Mouse (Mus musculus) testis, adult 2 months (tissue): ENCODE results near the gene Higd1a. TPM values are rescaled to one million over a fixed set of nuclear protein-coding genes. Genes with fewer than 3 reads are reported as not detected.

ENCODE experiments used
- H3K27ac ChIP-seq: fragments of 200-500 bp; 2 replicates; pipeline ENCODE4 v1.5.1; 2012; ENCODE audit warnings: low read depth, low read length; ENCODE audit not compliant: control insufficient read depth, insufficient read depth
- H3K27me3 ChIP-seq: fragments of 200-500 bp; 2 replicates; pipeline ENCODE4 v1.6.1; 2012; ENCODE audit warnings: mild to moderate bottlenecking, low read length, moderate library complexity; ENCODE audit not compliant: control insufficient read depth, insufficient read depth
- H3K36me3 ChIP-seq: fragments of 200-500 bp; 2 replicates; pipeline ENCODE4 v1.6.1; 2012; ENCODE audit warnings: mild to moderate bottlenecking, low read length; ENCODE audit not compliant: control insufficient read depth, insufficient read depth
- H3K4me1 ChIP-seq: fragments of 200-500 bp; 2 replicates; pipeline ENCODE4 v1.6.1; 2012; ENCODE audit warnings: low read length; ENCODE audit not compliant: control insufficient read depth, insufficient read depth
- H3K4me3 ChIP-seq: fragments of 200-500 bp; 2 replicates; pipeline ENCODE4 v1.5.1; 2012; ENCODE audit warnings: low read depth, mild to moderate bottlenecking, low read length, moderate library complexity, mixed read lengths; ENCODE audit not compliant: control insufficient read depth
- CTCF ChIP-seq: fragments of 200-500 bp; IDR thresholded peaks from 2 replicates; pipeline ENCODE4 v1.5.1; 2012; ENCODE audit warnings: low read depth, mild to moderate bottlenecking, inconsistent platforms, low read length, moderate library complexity; ENCODE audit not compliant: control insufficient read depth, insufficient read depth, insufficient replicate concordance
- POLR2A ChIP-seq: fragments of 200-500 bp; IDR thresholded peaks from 2 replicates; pipeline ENCODE4 v1.6.1; 2012; ENCODE audit warnings: low read depth, mild to moderate bottlenecking, inconsistent platforms, low read length, moderate library complexity; ENCODE audit not compliant: control insufficient read depth
- polyA plus RNA-seq: library from polyadenylated mRNA; depleted of rRNA; stranded (reverse); fragments of >200 nt; gene quantifications from 2 replicates; pipeline ENCODE4 v1.2.3, GENCODE M21; 2012; rRNA removed

Gene Higd1a
- polyA plus RNA-seq, 1 experiment: 43.9 TPM

DNA sequence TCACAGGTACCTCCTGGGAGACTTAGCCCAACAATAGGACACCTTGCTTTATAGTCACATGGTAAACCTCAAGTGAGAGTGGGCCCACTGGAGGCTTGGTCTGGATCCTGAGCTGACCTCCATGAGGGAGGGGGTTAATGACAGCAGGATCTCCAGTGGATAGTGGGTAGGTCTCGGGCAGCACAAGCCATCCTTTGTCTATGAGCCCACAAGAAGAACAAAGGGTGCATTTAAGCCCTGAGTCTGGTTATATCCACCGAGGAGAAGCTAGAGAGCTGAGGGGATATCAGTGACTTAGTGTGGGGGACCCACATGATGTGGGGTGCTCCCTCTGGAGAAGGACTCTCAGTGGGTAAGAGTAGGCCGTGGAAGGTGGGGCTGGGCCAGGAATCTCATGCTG, 49.7 kb downstream of the Higd1a start:
- Histone ChIP-seq H3K27ac (no peak overlapping the region), H3K4me3 (no peak overlapping the region), H3K27me3 (no peaks in the 10 kb centered on the region), H3K36me3 (no peaks in the 10 kb centered on the region), H3K4me1 (no peaks in the 10 kb centered on the region)
- TF ChIP-seq POLR2A (no peak), CTCF (no peak)

- H3K27ac ChIP-seq: no peak overlapping the region
- H3K4me1 ChIP-seq: no peaks in the 10 kb centered on the region; the same call in 1 of the 2 replicates
- no peak for TF ChIP-seq POLR2A
- H3K27me3 ChIP-seq: no peaks in the 10 kb centered on the region
- H3K4me3 ChIP-seq: no peak overlapping the region
- H3K36me3 ChIP-seq: no peaks in the 10 kb centered on the region
These were observed 50.2 kb downstream of the Higd1a start for GRCm38 (mm10) chr9:121807947-121808346.

GRCm38 (mm10) chr9:121807546-121807945, 50.6 kb downstream of the Higd1a start:
- Histone ChIP-seq H3K27me3 (no peaks in the 10 kb centered on the region), H3K36me3 (no peaks in the 10 kb centered on the region), H3K27ac (no peak overlapping the region), H3K4me3 (no peak overlapping the region), H3K4me1 (no peaks in the 10 kb centered on the region; the same call in 1 of the 2 replicates)
- no peak for TF ChIP-seq POLR2A
- TF ChIP-seq CTCF: no peak

DNA sequence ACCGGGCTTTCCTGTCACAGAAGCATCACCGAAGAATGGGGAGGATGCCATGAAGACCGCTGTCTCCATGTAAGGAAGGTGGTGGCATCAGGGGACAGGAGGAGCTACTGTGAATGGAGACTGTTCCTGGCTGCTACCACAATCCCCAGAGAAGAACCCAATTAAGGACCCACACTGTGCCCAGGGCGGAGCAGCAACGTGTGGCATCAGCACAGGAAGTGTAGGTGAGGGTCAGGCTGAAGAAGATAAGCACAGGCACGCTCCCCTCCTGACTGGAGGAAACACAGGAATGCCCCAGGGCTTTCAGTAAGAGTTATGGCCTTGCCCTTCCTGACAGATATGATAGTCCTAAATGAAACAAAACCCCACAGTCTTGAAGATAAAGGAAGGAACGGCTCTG, 55.4 kb downstream of the Higd1a start:
- TF ChIP-seq POLR2A: no peak
- no peak for TF ChIP-seq CTCF
- Histone ChIP-seq H3K27ac (no peak overlapping the region), H3K27me3 (no peaks in the 10 kb centered on the region), H3K4me1 (peaks cover 2% of the 10 kb centered on the region; the same call in 1 of the 2 replicates), H3K4me3 (no peak overlapping the region), H3K36me3 (no peaks in the 10 kb centered on the region; the same call in none of the 2 replicates)

DNA sequence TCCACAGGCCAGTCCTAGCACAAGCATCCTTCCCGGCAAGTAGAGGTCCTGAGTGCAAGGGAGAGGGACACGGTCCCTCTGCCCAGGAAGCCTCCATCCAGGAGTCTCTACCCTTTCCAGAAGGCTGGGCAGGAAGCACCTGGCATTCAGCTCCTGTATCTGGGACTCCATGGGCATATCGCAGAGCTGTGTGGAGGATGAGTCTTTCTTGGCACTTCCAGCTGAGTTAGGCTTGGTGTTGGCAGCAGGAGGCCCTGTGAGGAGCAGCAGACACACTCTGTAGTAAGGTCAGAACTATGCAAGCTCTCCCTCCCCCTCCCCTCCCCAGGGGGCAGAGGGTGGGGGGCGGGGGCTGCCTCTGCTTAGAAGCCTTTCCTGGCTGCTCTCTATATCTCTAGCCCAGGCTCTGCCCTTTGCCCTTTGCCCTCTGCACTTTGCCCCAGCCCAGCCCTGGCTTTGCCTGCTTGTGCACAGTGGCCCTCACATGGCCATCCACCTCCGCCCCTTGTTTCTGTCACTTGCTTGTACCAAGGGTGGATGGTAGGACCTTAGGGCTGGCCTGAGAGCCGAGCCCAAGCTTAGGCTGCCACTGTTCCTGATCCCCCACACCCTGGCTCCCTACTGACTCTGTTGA, 59.2 kb downstream of the Higd1a start:
- TF ChIP-seq POLR2A (no peak), CTCF (no peak)
- H3K36me3 ChIP-seq: no peaks in the 10 kb centered on the region; the same call in none of the 2 replicates
- H3K27me3 ChIP-seq: no peaks in the 10 kb centered on the region
- no peak overlapping the region for H3K4me3 ChIP-seq
- H3K4me1 ChIP-seq: peaks cover 2% of the 10 kb centered on the region; the same call in 1 of the 2 replicates
- H3K27ac ChIP-seq: no peak overlapping the region

Other genes with a start within 250 kb of the Higd1a start
- 136 and 145 TPM in 2 replicates for gene Lyzl4, start 216.3 kb downstream of the Higd1a start, polyA plus RNA-seq
- 0.42 and 0.96 TPM in 2 replicates for gene Vipr1, start 215.6 kb downstream of the Higd1a start, polyA plus RNA-seq
- 9.7 and 11.0 TPM in 2 replicates for gene Sec22c, start 152.9 kb downstream of the Higd1a start, polyA plus RNA-seq
- gene Ss18l2, start 148.0 kb downstream of the Higd1a start, polyA plus RNA-seq: 10.1 and 11.6 TPM in 2 replicates
- 58.4 and 61.9 TPM in 2 replicates for gene Nktr, start 139.2 kb downstream of the Higd1a start, polyA plus RNA-seq
- 4.9 and 5.3 TPM in 2 replicates for gene Zfp651, start 99.0 kb downstream of the Higd1a start, polyA plus RNA-seq
- gene Klhl40, start 80.8 kb downstream of the Higd1a start, polyA plus RNA-seq: 0.14 and 0.23 TPM in 2 replicates
- 19.8 and 21.3 TPM in 2 replicates for gene Hhatl, start 65.9 kb downstream of the Higd1a start, polyA plus RNA-seq
- gene Ccdc13, start 18.9 kb downstream of the Higd1a start, polyA plus RNA-seq: 109 and 125 TPM in 2 replicates
- gene Ackr2, start 40.0 kb upstream of the Higd1a start, polyA plus RNA-seq: 0.32 and 0.59 TPM in 2 replicates
- not detected in 2 replicates for gene Cyp8b1, start 57.9 kb upstream of the Higd1a start, polyA plus RNA-seq
- 0.54 and 0.70 TPM in 2 replicates for gene Fam198a, start 92.6 kb upstream of the Higd1a start, polyA plus RNA-seq
- 6.2 and 8.7 TPM in 2 replicates for gene Pomgnt2, start 138.7 kb upstream of the Higd1a start, polyA plus RNA-seq